20 mouse cellular contexts compared by ENCODE assay signal in the genomic region with DNA sequence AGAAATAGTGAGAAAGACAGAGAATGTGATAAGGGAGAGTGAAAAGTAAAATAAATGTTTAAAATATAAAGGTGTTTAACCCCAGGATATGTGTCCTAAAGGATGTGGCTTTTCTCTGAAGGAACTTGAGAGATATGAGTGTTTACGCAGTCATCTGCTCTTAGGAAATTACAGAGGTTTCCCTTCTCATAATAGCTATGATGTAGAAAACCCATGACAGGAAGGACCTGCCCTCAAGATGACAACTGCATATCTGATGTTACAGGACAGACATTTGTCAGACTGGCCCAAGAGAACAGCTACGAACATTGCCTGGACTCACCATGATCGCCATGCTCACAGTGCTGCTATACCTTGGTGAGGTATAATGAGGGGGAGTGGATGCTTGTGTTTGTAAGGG. TPM values are rescaled to one million over a fixed set of nuclear protein-coding genes. Genes with fewer than 3 reads are reported as not detected.
DNase-seq lines count a peak whose midpoint lies in the region; ATAC-seq and TF ChIP-seq lines count a peak whose summit lies in the region.
"Not testable (repeated sequence)": the region's sequence is repeated elsewhere in the genome, so short reads cannot be mapped to it uniquely, and the experiment has no call there.
"Had no signal": no experiment of that assay in that cellular context is flagged by ENCODE, and none has a peak within 500 bp of the region (broad histone marks: within the 10 kb centered on the region; RNA-seq: fewer than 3 reads in every experiment).

A gene (plus strand): TSS at position 216 of the 400 bp plus-strand sequence.
A gene (plus strand): TSS at position 236 of the 400 bp plus-strand sequence.

- not testable (repeated sequence) for H3K4me2 ChIP-seq in lung, postnatal 0 days (replicated peaks; ENCODE audit: low read depth, low read length)

- H3K4me3 ChIP-seq in brown adipose tissue, adult 24 weeks (ENCODE audit: insufficient read depth, low read depth, low read length) = peak within 1 kb of the TSS; percentile 25
- H3K4me3 ChIP-seq in liver, adult 2 months (ENCODE audit: insufficient read depth, low read depth, low read length); lung, postnatal 0 days (ENCODE audit: low read depth, low read length): not testable (repeated sequence)
- H3K4me3 ChIP-seq in megakaryocyte, embryonic 14.5 days (replicated peaks) = peak within 1 kb of the TSS; percentile 83

- TF ChIP-seq CTCF in liver, adult 2 months (IDR thresholded peaks at IDR 0.05; ENCODE audit: low read depth, low read length); lung, postnatal 0 days (IDR thresholded peaks at IDR 0.05): not testable (repeated sequence)

- H3K27me3 ChIP-seq in liver, adult 2 months (ENCODE audit: control insufficient read depth, insufficient read depth, low read length); lung, postnatal 0 days (replicated peaks; ENCODE audit: insufficient read depth, low read length); megakaryocyte, embryonic 14.5 days (replicated peaks): not testable (repeated sequence)

- H3K27ac ChIP-seq in brown adipose tissue, adult 24 weeks (replicated peaks; ENCODE audit: low read depth, low read length) = peak within 1 kb of the TSS; percentile 24
- H3K27ac ChIP-seq in liver, adult 2 months (replicated peaks; ENCODE audit: insufficient read depth, low read depth, low read length); lung, postnatal 0 days (ENCODE audit: low read length): not testable (repeated sequence)

- TF ChIP-seq EP300 in lung, postnatal 0 days (IDR thresholded peaks at IDR 0.05) = not testable (repeated sequence)

- H3K36me3 ChIP-seq in liver, adult 2 months (ENCODE audit: control insufficient read depth, insufficient read depth, low read length); lung, postnatal 0 days (ENCODE audit: insufficient read depth, low read length): not testable (repeated sequence)
- H3K36me3 ChIP-seq in megakaryocyte, embryonic 14.5 days (replicated peaks; ENCODE audit: low read length) = peaks cover 16% of the 10 kb centered on the region

- not testable (repeated sequence) for H3K4me1 ChIP-seq in brown adipose tissue, adult 24 weeks (ENCODE audit: control insufficient read depth, insufficient read depth, insufficient read length, low read length); liver, adult 2 months (ENCODE audit: control insufficient read depth, insufficient read depth, low read length); lung, postnatal 0 days (ENCODE audit: insufficient read depth, low read depth, low read length)
- peaks cover 42% of the 10 kb centered on the region for H3K4me1 ChIP-seq in megakaryocyte, embryonic 14.5 days

- not testable (repeated sequence) for TF ChIP-seq POLR2A in liver, adult 2 months (IDR thresholded peaks at IDR 0.05; ENCODE audit: extremely low read depth, insufficient read depth, low read length)

- H3K9me3 ChIP-seq in lung, postnatal 0 days (ENCODE audit: low read length); megakaryocyte, embryonic 14.5 days: not testable (repeated sequence)

- H3K79me2 ChIP-seq in liver, adult 2 months (ENCODE audit: control insufficient read depth, insufficient read depth, low read length) = not testable (repeated sequence)

- ATAC-seq in activated CD4-positive, CD25-positive, alpha-beta regulatory T cell, adult 4 months = peak; percentile 92
- peak; percentile 80 to 95 for ATAC-seq in hematopoietic stem cell, adult 5-6 weeks (replicated peaks in 1 of 2; ENCODE audit: insufficient read depth in 1 of 2, low FRiP score in 2 of 2, low TSS enrichment in 1 of 2, low read depth in 1 of 2, poor library complexity in 2 of 2, severe bottlenecking in 2 of 2)
- peak; percentile 54 for ATAC-seq in lung, postnatal 0 days
- peak; percentile 93 for ATAC-seq in monocyte, adult 5-6 weeks (replicated peaks; ENCODE audit: insufficient number of reproducible peaks, low FRiP score, low TSS enrichment, poor library complexity, severe bottlenecking)

- H3K9ac ChIP-seq in liver, adult 2 months (ENCODE audit: low read depth, low read length); lung, postnatal 0 days (replicated peaks; ENCODE audit: low read depth): not testable (repeated sequence)

- peak; percentile 72 for DNase-seq in 416B (ENCODE audit: low read depth)
- peak; percentile 18 for DNase-seq in liver, adult 2 months (ENCODE audit: extremely low read depth, low read depth, low spot score)
- not testable (repeated sequence) for DNase-seq in lung, postnatal 0 days (ENCODE audit: low spot score)

- 81% methylated on average over 1 of the region's 3 CpGs for WGBS in liver, adult 2 months
- WGBS in lung, postnatal 0 days = 61% methylated on average over 1 of the region's 3 CpGs

RNA-seq across cellular contexts. Expression of the first gene that starts in this region (rescaled TPM):
- 10 to 100 TPM; 32.1 to 69.5 TPM for polyA plus RNA-seq in activated CD4-positive, CD25-positive, alpha-beta regulatory T cell, adult 4 months (2017; shearing (Covaris generic))
- 2.9 TPM in 1 of 2 replicates, not detected in the other for polyA plus RNA-seq in brown adipose tissue, adult 24 weeks (2012; ENCODE audit: insufficient read depth, insufficient read length, missing spikeins)
- total RNA-seq in hematopoietic stem cell, adult 5-6 weeks (2017) = not detected in 2 replicates
- 1.2 and 3.8 TPM in 2 replicates for total RNA-seq in liver, adult 2 months (2014; rRNA removed)
- polyA plus RNA-seq in liver, adult 2 months (2012; rRNA removed) = 0.96 and 2.3 TPM in 2 replicates
- polyA plus RNA-seq in lung, postnatal 0 days (2015; fragmentation: Nextera tagmentation; extraction: Ambion mirVana) = 7.3 and 7.6 TPM in 2 replicates
- 3.4 TPM in 1 of 2 replicates, not detected in the other for polyA plus RNA-seq in megakaryocyte, embryonic 14.5 days (2012; ENCODE audit: insufficient read depth, low replicate concordance)
- total RNA-seq in monocyte, adult 5-6 weeks (2017) = 2.7 to 11.9 TPM (median 5.7 TPM) in 3 replicates
- total RNA-seq: ES-E14; gastrocnemius, adult 2 months; hindbrain, postnatal 0 days had no signal
- polyA plus RNA-seq: brain, embryonic 14.5 days; embryonic facial prominence, embryonic 12.5 days; forebrain, embryonic 11.5 days; forebrain, embryonic 14.5 days; heart, embryonic 12.5 days; hindbrain, embryonic 14.5 days; hindbrain, postnatal 0 days; intestine, embryonic 15.5 days had no signal

RNA-seq across cellular contexts. Expression of the second gene that starts in this region (rescaled TPM):
- polyA plus RNA-seq in activated CD4-positive, CD25-positive, alpha-beta regulatory T cell, adult 4 months (2017; shearing (Covaris generic)) = 10 to 100 TPM; 40.3 to 56.1 TPM
- polyA plus RNA-seq in brown adipose tissue, adult 24 weeks (2012; ENCODE audit: insufficient read depth, insufficient read length, missing spikeins) = 1.0 and 2.3 TPM in 2 replicates
- 42.8 and 68.0 TPM in 2 replicates for total RNA-seq in hematopoietic stem cell, adult 5-6 weeks (2017)
- 2.4 and 2.9 TPM in 2 replicates for total RNA-seq in liver, adult 2 months (2014; rRNA removed)
- 0.12 and 0.89 TPM in 2 replicates for polyA plus RNA-seq in liver, adult 2 months (2012; rRNA removed)
- polyA plus RNA-seq in lung, postnatal 0 days (2015; fragmentation: Nextera tagmentation; extraction: Ambion mirVana) = 11.4 and 13.1 TPM in 2 replicates
- 12.6 and 37.6 TPM in 2 replicates for polyA plus RNA-seq in megakaryocyte, embryonic 14.5 days (2012; ENCODE audit: insufficient read depth, low replicate concordance)
- 250 to 668 TPM (median 591 TPM) in 3 replicates for total RNA-seq in monocyte, adult 5-6 weeks (2017)
- total RNA-seq: forebrain, postnatal 0 days; hindbrain, postnatal 0 days had no signal
- polyA plus RNA-seq: forebrain, embryonic 11.5 days; hindbrain, embryonic 11.5 days had no signal
